Mouse (Mus musculus) cerebellum, adult 18-20 months (tissue): Measurements from ENCODE around the gene Sgcg.

Experiments used
- DNase-seq, 2 experiments: peaks; one replicate each; pipeline ENCODE4 v3.0.0; 2021

The Sgcg gene

GRCm38 (mm10) chr14:61258352-61258751, at the start of gene Sgcg:
Sgcg (minus strand) TSS chr14:61258490.
- DNase-seq: no peak

DNA sequence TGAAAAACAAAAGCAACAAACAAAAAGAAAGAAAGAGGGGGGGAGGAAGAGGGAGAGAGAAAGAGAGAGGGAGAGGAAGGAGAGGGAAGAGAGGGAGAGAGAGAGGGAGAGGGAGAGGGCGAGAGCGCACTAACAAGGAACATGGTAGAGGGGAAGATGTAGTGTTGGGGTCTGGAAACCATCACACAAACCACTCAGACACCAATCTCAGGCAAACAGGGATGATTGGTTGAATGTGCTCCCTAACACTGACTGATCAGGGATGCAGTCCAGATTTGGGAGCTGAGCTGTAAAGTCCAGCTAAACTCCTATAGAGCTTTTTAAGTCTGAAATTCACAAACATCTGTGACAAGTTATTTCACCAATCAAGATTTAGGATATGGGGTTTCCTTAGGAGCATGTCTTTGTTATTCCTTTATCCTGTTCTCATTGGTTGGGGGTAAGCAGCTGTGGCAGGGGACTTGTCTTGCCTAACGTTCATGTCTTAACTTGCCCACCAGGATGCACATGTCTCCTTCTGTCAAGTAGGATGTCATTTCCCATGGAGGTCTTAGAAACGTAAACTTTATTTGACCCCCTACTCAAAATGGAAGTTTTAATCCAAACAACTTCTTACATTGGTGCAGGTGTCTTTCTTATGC, 45.8 kb upstream of the Sgcg start:
- no peak for DNase-seq

GRCm38 (mm10) chr14:61302428-61302827, 44.1 kb upstream of the Sgcg start:
- no peak for DNase-seq

GRCm38 (mm10) chr14:61301323-61301722, 43.0 kb upstream of the Sgcg start:
- no peak for DNase-seq

GRCm38 (mm10) chr14:61299810-61300209, 41.5 kb upstream of the Sgcg start:
- DNase-seq: no peak

DNA sequence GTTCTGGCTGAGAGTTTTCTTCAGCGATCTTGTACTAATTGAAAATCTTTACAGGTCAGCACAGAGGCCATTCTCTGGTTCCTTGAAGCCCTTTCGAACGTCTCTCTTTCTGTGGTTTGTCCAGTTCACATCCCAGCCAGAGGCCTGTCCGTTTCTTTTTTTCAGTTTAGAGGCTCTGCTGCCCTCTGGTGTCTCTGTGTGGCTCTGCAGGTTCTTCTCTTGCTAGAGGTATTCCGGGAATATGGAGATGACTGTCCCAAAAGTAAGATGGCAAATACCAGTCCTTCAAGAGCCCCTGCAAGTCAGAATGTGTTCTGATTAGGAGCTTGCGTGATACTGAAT, 36.4 kb upstream of the Sgcg start:
- DNase-seq: peak; percentile 63 to 66

DNA sequence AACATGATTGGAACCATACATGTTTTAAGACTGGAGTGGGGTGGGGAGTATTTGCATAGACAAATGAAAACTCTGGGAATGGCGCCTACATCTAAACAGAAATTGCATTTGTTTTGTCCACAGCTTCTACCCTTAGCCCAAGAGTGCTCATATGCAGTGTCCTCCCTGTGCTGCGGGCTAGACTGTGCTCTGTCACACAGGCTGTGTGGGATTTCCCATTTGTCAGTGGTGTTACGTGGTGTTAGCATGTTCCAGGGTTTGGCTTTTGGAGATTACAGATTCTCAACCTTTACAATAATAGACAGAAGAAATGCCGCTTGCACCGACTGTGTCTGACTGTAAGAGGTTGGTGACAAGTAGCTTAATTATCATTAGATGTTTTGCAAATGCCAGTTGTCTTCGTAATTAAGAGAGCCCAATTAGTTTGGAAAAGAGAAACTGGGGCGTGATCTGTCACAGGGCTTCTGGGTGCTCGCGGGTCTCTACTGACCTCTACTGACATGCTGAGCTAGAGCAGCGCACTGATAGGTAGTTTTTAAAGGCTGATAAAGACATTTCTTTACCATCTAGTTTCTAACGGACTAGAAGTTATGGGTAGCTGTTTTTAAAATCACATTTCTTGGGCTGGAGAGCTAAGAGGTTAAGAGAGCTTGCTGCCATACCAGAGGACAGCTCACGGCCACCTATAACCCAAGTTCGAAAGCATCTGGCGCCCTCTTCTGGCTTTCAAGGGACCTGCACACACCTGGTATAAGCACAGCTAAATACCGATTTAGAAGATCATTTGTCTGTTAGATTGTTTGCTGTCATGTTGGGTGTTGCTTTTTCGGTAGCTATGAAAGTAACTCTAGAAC, 35.8 kb upstream of the Sgcg start:
- DNase-seq: peak; percentile 72 to 76

- DNase-seq: peak; percentile 11 to 24
Measured at GRCm38 (mm10) chr14:61290664-61291063, 32.4 kb upstream of the Sgcg start.

DNA sequence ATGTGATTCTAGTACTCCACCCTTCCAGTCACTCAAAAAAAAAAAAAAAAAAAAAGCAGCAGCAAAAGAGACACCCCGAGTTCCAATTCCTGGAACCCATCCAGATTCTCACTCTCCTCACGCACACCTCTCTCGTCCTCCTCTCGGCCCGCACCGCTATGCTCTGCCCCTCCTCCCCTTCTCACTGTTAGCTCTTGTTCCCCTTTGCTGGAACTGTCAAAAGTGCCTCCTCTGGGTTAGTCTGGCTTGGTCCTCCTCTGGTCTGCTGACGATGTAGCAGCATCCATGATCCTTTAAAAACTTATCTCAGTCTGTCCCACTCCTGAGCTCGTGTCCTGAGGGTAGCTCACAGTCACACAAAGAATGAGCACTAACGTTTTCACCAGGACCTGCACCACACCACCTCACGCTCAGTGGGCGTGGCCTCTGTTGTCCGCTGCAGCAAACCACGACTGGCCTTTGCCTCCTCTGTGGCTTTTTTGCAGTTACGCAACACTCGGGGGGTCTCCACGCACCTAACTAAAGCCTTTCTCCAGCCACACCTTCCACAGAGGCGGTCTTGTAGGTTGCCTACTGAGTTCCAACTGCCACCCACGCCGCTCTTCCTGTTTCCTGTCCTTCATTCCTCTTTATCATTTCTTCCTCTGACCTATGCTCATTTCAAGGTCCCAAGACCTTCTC, 30.5 kb upstream of the Sgcg start:
- DNase-seq: no peak

- no peak for DNase-seq
Measured at GRCm38 (mm10) chr14:61278676-61279300, 20.5 kb upstream of the Sgcg start.

DNA sequence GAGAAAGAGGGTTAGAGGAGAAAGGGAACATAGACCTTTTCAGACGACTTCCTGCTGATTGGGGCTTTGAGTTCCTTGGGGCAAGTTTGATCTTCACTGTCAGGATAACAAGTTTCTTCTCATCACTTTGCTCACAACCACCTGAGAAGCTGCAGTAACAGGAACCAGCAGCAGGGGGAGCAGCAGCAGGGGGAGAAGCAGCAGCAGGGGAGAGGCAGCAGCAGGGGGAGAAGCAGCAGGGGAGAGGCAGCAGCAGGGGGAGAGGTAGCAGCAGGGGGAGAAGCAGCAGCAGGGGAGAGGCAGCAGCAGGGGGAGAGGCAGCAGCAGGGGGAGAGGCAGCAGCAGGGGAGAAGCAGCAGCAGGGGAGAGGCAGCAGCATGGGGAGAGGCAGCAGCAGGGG, 19.0 kb upstream of the Sgcg start:
- DNase-seq: peak; percentile 27 to 41

- DNase-seq: no peak
Measured at GRCm38 (mm10) chr14:61274414-61275198, 16.3 kb upstream of the Sgcg start.

- DNase-seq: peak; percentile 63 to 65
Measured at GRCm38 (mm10) chr14:61267908-61268475, 9.7 kb upstream of the Sgcg start.

- no peak for DNase-seq
Measured at GRCm38 (mm10) chr14:61259084-61259483, 794 bp upstream of the Sgcg start.

GRCm38 (mm10) chr14:61252596-61253388, 5.5 kb downstream of the Sgcg start:
- DNase-seq: no peak

DNA sequence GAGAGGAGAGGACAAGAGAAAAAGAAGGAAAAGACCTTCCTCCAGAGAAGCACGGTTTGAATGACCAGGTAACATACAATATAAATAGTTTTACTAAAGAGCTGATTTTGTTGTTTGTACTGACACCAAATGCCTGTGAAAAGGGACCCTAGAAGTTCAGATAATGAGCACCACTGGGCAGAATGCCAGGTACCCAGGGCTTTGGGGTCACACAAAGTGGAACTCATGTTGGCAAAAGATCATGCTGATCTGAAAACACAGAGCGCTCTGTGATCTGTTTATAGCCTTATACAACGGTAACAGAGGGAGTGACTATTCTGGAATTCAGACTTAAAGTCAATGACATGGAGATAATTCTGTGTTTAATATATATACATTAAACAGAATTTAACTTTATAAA, 11.8 kb downstream of the Sgcg start:
- DNase-seq: no peak

- no peak for DNase-seq
Measured at GRCm38 (mm10) chr14:61242611-61243010, 15.7 kb downstream of the Sgcg start.

DNA sequence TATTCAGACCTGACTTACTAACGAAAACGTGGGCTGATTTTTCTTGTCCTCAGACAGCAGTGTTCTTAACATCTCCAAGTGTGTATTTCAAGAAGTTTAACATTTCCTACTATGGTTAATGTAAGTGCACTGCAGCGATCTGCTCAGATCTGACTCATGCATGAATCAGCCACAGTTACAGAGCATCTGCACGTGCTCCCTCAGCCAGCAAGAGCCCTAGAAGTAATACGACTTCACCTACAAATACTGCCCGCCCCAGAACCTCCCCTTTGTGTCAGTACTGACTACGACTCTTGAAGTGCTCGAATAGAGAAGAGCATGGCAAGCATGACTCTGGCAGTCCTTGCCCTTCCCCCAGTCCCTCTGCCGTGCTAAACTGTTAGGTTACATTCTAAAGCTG, 19.5 kb downstream of the Sgcg start:
- no peak for DNase-seq

- DNase-seq: no peak
Measured at GRCm38 (mm10) chr14:61237101-61237654, 21.1 kb downstream of the Sgcg start.

DNA sequence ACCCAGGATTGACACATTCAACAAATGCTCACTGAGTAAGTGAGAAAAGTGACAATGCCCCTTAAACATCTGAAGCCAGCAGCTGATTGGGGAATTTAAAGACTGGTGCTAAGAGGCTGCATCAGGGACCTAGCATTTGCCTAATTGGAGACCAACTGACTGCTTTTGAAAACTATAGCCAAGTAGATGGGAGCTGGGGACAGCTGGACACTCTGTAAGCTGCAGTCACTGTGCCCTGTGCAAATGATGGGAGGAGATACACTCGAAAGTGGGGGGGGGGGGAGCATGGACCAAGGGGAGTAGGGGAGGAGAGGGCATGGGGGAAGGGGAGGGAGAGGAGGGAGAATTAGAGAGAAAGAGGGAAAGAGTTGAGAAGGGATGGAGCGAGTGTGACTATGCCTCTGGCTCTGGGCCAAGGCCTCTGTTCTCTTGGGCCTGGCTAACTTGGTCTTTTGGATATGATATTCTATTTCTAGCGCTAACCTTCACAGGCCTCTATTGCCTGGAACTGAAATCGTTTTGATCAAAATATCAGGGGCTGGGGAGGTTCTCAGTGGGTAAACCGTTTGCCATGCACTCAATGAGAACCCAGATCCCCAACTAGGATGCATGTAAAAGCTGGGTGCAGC, 22.3 kb downstream of the Sgcg start:
- no peak for DNase-seq
